ENCODE assay signal across 43 mouse cellular contexts in the genomic region with DNA sequence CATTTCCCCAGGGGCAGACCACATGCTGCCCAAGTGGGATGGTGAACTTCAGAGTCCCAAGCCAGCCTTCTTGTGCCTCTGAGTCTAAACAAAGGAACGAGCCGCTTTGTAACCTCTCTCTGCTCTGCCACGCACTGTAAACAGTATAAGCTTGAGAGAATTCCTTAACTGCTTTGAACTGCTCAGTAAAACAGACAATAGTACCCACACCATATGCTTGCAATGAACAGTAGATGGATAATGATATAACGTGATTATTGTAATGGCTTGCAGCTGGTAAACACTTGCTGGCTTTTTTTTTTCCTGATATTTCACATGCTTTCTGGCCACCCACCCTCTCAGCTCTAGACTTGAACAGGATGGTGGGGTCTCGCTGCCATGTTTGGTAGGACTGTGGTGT. TPM values are rescaled to one million over a fixed set of nuclear protein-coding genes. Genes with fewer than 3 reads are reported as not detected.
"Had no signal": no experiment of that assay in that cellular context is flagged by ENCODE, and none has a peak within 500 bp of the region (broad histone marks: within the 10 kb centered on the region; RNA-seq: fewer than 3 reads in every experiment).

No protein-coding gene starts in this region.

- H3K36me3 ChIP-seq: limb, embryonic 10.5 days; limb, embryonic 12.5 days; limb, embryonic 13.5 days; limb, embryonic 15.5 days; liver, embryonic 12.5 days; liver, embryonic 13.5 days; liver, embryonic 15.5 days; lung, embryonic 15.5 days; midbrain, embryonic 10.5 days; midbrain, embryonic 12.5 days; midbrain, embryonic 13.5 days; midbrain, embryonic 15.5 days; neural tube, embryonic 12.5 days had no signal

- H3K9me3 ChIP-seq: limb, embryonic 10.5 days; limb, embryonic 12.5 days; limb, embryonic 13.5 days; limb, embryonic 15.5 days; liver, embryonic 12.5 days; liver, embryonic 13.5 days; liver, embryonic 15.5 days; lung, embryonic 15.5 days; megakaryocyte, embryonic 14.5 days; midbrain, embryonic 10.5 days; midbrain, embryonic 12.5 days; midbrain, embryonic 13.5 days; midbrain, embryonic 15.5 days; neural tube, embryonic 12.5 days had no signal

- H3K27me3 ChIP-seq: limb, embryonic 12.5 days; limb, embryonic 13.5 days; limb, embryonic 15.5 days; liver, embryonic 13.5 days; liver, embryonic 15.5 days; lung, embryonic 15.5 days; midbrain, embryonic 12.5 days; midbrain, embryonic 13.5 days; midbrain, embryonic 15.5 days; neural tube, embryonic 12.5 days had no signal

- DNase-seq: left cerebral cortex, postnatal 4 days; liver; liver, embryonic 13.5 days; liver, postnatal 0 days; lung, adult 18-20 months; lung, adult 2 months; lung, embryonic 14.5 days; lung, postnatal 10 days; lung, postnatal 14 days; lung, postnatal 36 days; lung, postnatal 4 days; midbrain, embryonic 14.5 days had no signal

- H3K4me3 ChIP-seq: limb, embryonic 10.5 days; limb, embryonic 12.5 days; limb, embryonic 13.5 days; limb, embryonic 15.5 days; liver, embryonic 12.5 days; liver, embryonic 13.5 days; liver, embryonic 15.5 days; lung, embryonic 15.5 days; megakaryocyte, embryonic 14.5 days; midbrain, embryonic 10.5 days; midbrain, embryonic 12.5 days; midbrain, embryonic 13.5 days; midbrain, embryonic 15.5 days; myocyte; neural tube, embryonic 12.5 days had no signal

- ATAC-seq: liver, embryonic 12.5 days; lung, postnatal 0 days; midbrain, embryonic 13.5 days; midbrain, embryonic 15.5 days; midbrain, embryonic 16.5 days had no signal

- H3K9ac ChIP-seq: limb, embryonic 12.5 days; limb, embryonic 13.5 days; limb, embryonic 15.5 days; liver, embryonic 12.5 days; liver, embryonic 13.5 days; liver, embryonic 14.5 days; liver, embryonic 15.5 days; liver, postnatal 0 days; lung, embryonic 14.5 days; lung, embryonic 15.5 days; midbrain, embryonic 12.5 days; midbrain, embryonic 13.5 days; midbrain, embryonic 15.5 days; neural tube, embryonic 12.5 days had no signal

- H3K27ac ChIP-seq: limb, embryonic 10.5 days; limb, embryonic 12.5 days; limb, embryonic 13.5 days; limb, embryonic 15.5 days; liver, embryonic 12.5 days; liver, embryonic 13.5 days; liver, embryonic 14.5 days; lung, embryonic 15.5 days; macrophage; midbrain, embryonic 10.5 days; midbrain, embryonic 12.5 days; midbrain, embryonic 13.5 days; midbrain, embryonic 15.5 days; neural tube, embryonic 12.5 days had no signal

- H3K4me2 ChIP-seq: limb, embryonic 12.5 days; limb, embryonic 13.5 days; limb, embryonic 15.5 days; liver, embryonic 11.5 days; liver, embryonic 12.5 days; liver, embryonic 13.5 days; liver, embryonic 15.5 days; lung, embryonic 14.5 days; lung, embryonic 15.5 days; midbrain, embryonic 11.5 days; midbrain, embryonic 12.5 days; midbrain, embryonic 13.5 days; midbrain, embryonic 15.5 days; neural tube, embryonic 12.5 days had no signal

- H3K4me1 ChIP-seq: limb, embryonic 12.5 days; limb, embryonic 13.5 days; midbrain, embryonic 12.5 days; midbrain, embryonic 15.5 days; neural tube, embryonic 12.5 days had no signal

RNA-seq across cellular contexts. Expression of a gene that starts 5.2 kb away (rescaled TPM):
- total RNA-seq: left cerebral cortex, postnatal 10 days; left cerebral cortex, postnatal 14 days; left cerebral cortex, postnatal 25 days; megakaryocyte progenitor cell, adult 5-6 weeks; megakaryocyte, adult 5-6 weeks; megakaryocyte-erythroid progenitor cell, adult 5-6 weeks; monocyte, adult 5-6 weeks had no signal
- polyA plus RNA-seq: macrophage, myocyte had no signal

RNA-seq across cellular contexts. Expression of a gene that starts 11.9 kb away (rescaled TPM):
- total RNA-seq: left cerebral cortex, postnatal 10 days; left cerebral cortex, postnatal 25 days; left cerebral cortex, postnatal 36 days; left cerebral cortex, postnatal 4 days; megakaryocyte progenitor cell, adult 5-6 weeks; megakaryocyte, adult 5-6 weeks; megakaryocyte-erythroid progenitor cell, adult 5-6 weeks; midbrain, postnatal 0 days; monocyte, adult 5-6 weeks had no signal
- polyA plus RNA-seq: limb, embryonic 13.5 days; lung, embryonic 15.5 days; lung, embryonic 16.5 days; lung, postnatal 0 days; macrophage; midbrain, embryonic 11.5 days; midbrain, embryonic 15.5 days; midbrain, postnatal 0 days; neural tube, embryonic 11.5 days; neural tube, embryonic 12.5 days had no signal
